Comparison of ENCODE assay signal across 16 mouse cellular contexts in genomic region chr2:32061722-32062505, GRCm38 (mm10). TPM values are rescaled to one million over a fixed set of nuclear protein-coding genes. Genes with fewer than 3 reads are reported as not detected.
DNase-seq lines count a peak whose midpoint lies in the region; ATAC-seq and TF ChIP-seq lines count a peak whose summit lies in the region.
"Had no signal": no experiment of that assay in that cellular context is flagged by ENCODE, and none has a peak within 500 bp of the region (broad histone marks: within the 10 kb centered on the region; RNA-seq: fewer than 3 reads in every experiment).

No protein-coding gene starts in this region.

- 0 out of 2 replicates have a peak, but pooled peaks cover 3% of the 10 kb centered on the region for H3K36me3 ChIP-seq in heart, postnatal 0 days (replicated peaks; ENCODE audit: control insufficient read depth, insufficient read depth, low read length)
- 0 out of 2 replicates have a peak, but pooled peaks cover 3% of the 10 kb centered on the region for H3K36me3 ChIP-seq in liver, embryonic 16.5 days (ENCODE audit: control insufficient read depth, insufficient read depth)
- no peaks in the 10 kb centered on the region for H3K36me3 ChIP-seq in midbrain, embryonic 11.5 days (ENCODE audit: control insufficient read depth, insufficient read depth, low read length)
- H3K36me3 ChIP-seq in forebrain, embryonic 10.5 days (replicated peaks) = no peaks in the 10 kb centered on the region
- H3K36me3 ChIP-seq: lung, embryonic 15.5 days; midbrain, embryonic 12.5 days; neural tube, embryonic 13.5 days had no signal

- peaks cover 64% of the 10 kb centered on the region for H3K4me1 ChIP-seq in heart, postnatal 0 days (ENCODE audit: control insufficient read depth, insufficient read depth)
- H3K4me1 ChIP-seq in bone marrow, adult 2 months (ENCODE audit: control insufficient read depth, insufficient read depth, low read length) = peaks cover 12% of the 10 kb centered on the region
- H3K4me1 ChIP-seq in liver, embryonic 16.5 days (ENCODE audit: control insufficient read depth, low read depth, low read length) = peaks cover 46% of the 10 kb centered on the region
- no peaks in the 10 kb centered on the region for H3K4me1 ChIP-seq in midbrain, embryonic 11.5 days (ENCODE audit: control insufficient read depth, insufficient read depth, low read length)
- peaks cover 20% of the 10 kb centered on the region; the same call in 1 of the 2 replicates for H3K4me1 ChIP-seq in forebrain, embryonic 10.5 days
- H3K4me1 ChIP-seq: lung, embryonic 15.5 days; midbrain, embryonic 12.5 days had no signal

- H3K27me3 ChIP-seq in heart, postnatal 0 days (ENCODE audit: control insufficient read depth, insufficient read depth, low read length) = no peaks in the 10 kb centered on the region
- no peaks in the 10 kb centered on the region for H3K27me3 ChIP-seq in liver, embryonic 16.5 days (ENCODE audit: control insufficient read depth, insufficient read depth, low read depth, low read length)
- H3K27me3 ChIP-seq in midbrain, embryonic 11.5 days (ENCODE audit: control insufficient read depth, insufficient read depth, low read length) = peaks cover 7% of the 10 kb centered on the region
- 0 out of 2 replicates have a peak, but pooled peaks cover 1% of the 10 kb centered on the region for H3K27me3 ChIP-seq in forebrain, embryonic 10.5 days (ENCODE audit: poor library complexity, severe bottlenecking)
- H3K27me3 ChIP-seq: lung, embryonic 15.5 days; neural tube, embryonic 13.5 days had no signal

- DNase-seq in heart, postnatal 0 days (ENCODE audit: low spot score) = no peak
- DNase-seq in heart, adult 18-20 months = no peak
- peak; percentile 81 for DNase-seq in thymus, postnatal 25 days
- no peak for DNase-seq in right cerebral cortex, postnatal 4 days
- no peak for DNase-seq in midbrain, embryonic 11.5 days (ENCODE audit: low spot score, missing footprints)
- no peak for DNase-seq in forebrain, embryonic 10.5 days (ENCODE audit: extremely low spot score, low spot score)
- DNase-seq: adrenal gland, adult 8-10 months; cerebellum, postnatal 25 days; heart, adult 2 months; spleen, adult 18-20 months had no signal

- TF ChIP-seq CTCF in heart, postnatal 0 days (IDR thresholded peaks at IDR 0.05; ENCODE audit: low read depth) = no peak
- TF ChIP-seq CTCF in bone marrow, adult 2 months (IDR thresholded peaks at IDR 0.05; ENCODE audit: control insufficient read depth, insufficient read depth, low read length) = no peak

- 51% methylated on average over 12 of the region's 12 CpGs for WGBS in heart, postnatal 0 days
- WGBS in bone marrow, adult 2 months = 26% methylated on average over 12 of the region's 12 CpGs
- WGBS in liver, embryonic 16.5 days (ENCODE audit: insufficient replicate concordance) = 23% methylated on average over 12 of the region's 12 CpGs
- WGBS in midbrain, embryonic 11.5 days = 80% methylated on average over 12 of the region's 12 CpGs
- 81% methylated on average over 12 of the region's 12 CpGs for WGBS in forebrain, embryonic 10.5 days

- no peak for ATAC-seq in heart, postnatal 0 days (ENCODE audit: insufficient read depth, low read depth)
- peak; percentile 80 for ATAC-seq in liver, embryonic 16.5 days (ENCODE audit: low read depth)
- ATAC-seq in midbrain, embryonic 11.5 days (ENCODE audit: low FRiP score) = no peak

- H3K4me3 ChIP-seq in heart, postnatal 0 days (ENCODE audit: low read depth, low read length) = no peak overlapping the region
- H3K4me3 ChIP-seq in bone marrow, adult 2 months (replicated peaks; ENCODE audit: control insufficient read depth, low read depth, low read length) = no peak overlapping the region
- no peak overlapping the region for H3K4me3 ChIP-seq in liver, embryonic 16.5 days (ENCODE audit: low read depth, low read length)
- H3K4me3 ChIP-seq in midbrain, embryonic 11.5 days (ENCODE audit: low read depth, low read length) = no peak overlapping the region
- no peak overlapping the region for H3K4me3 ChIP-seq in forebrain, embryonic 10.5 days
- H3K4me3 ChIP-seq: heart, adult 2 months; lung, embryonic 15.5 days; midbrain, embryonic 12.5 days; neural tube, embryonic 13.5 days had no signal

- H3K9me3 ChIP-seq in heart, postnatal 0 days (replicated peaks; ENCODE audit: control insufficient read depth, low read length) = no peaks in the 10 kb centered on the region
- no peaks in the 10 kb centered on the region for H3K9me3 ChIP-seq in liver, embryonic 16.5 days (replicated peaks; ENCODE audit: control insufficient read depth, low read length)
- no peaks in the 10 kb centered on the region for H3K9me3 ChIP-seq in midbrain, embryonic 11.5 days (ENCODE audit: control insufficient read depth, low read length)
- H3K9me3 ChIP-seq in forebrain, embryonic 10.5 days = no peaks in the 10 kb centered on the region
- H3K9me3 ChIP-seq: lung, embryonic 15.5 days; midbrain, embryonic 12.5 days; neural tube, embryonic 13.5 days had no signal

- peak overlapping the region; percentile 94; the same call in 1 of the 2 replicates for H3K27ac ChIP-seq in heart, postnatal 0 days (ENCODE audit: low read depth)
- peak overlapping the region; percentile 68 for H3K27ac ChIP-seq in bone marrow, adult 2 months (ENCODE audit: control insufficient read depth, insufficient read depth, low read depth, low read length, poor library complexity)
- peak overlapping the region; percentile 83 for H3K27ac ChIP-seq in liver, embryonic 16.5 days (ENCODE audit: low read length)
- no peak overlapping the region for H3K27ac ChIP-seq in midbrain, embryonic 11.5 days (ENCODE audit: low read depth, low read length)
- no peak overlapping the region for H3K27ac ChIP-seq in forebrain, embryonic 10.5 days
- H3K27ac ChIP-seq: heart, adult 2 months; lung, embryonic 15.5 days; midbrain, embryonic 12.5 days; neural tube, embryonic 13.5 days had no signal

- TF ChIP-seq EP300 in heart, postnatal 0 days (IDR thresholded peaks at IDR 0.05; ENCODE audit: low read depth) = no peak

- H3K4me2 ChIP-seq in heart, postnatal 0 days (ENCODE audit: low read depth, low read length) = no peak overlapping the region
- peak overlapping the region; percentile 45 for H3K4me2 ChIP-seq in liver, embryonic 16.5 days (ENCODE audit: low read depth, low read length)
- no peak overlapping the region for H3K4me2 ChIP-seq in midbrain, embryonic 11.5 days
- H3K4me2 ChIP-seq: lung, embryonic 15.5 days; midbrain, embryonic 12.5 days; neural tube, embryonic 13.5 days had no signal

- TF ChIP-seq POLR2A in bone marrow, adult 2 months (IDR thresholded peaks at IDR 0.05; ENCODE audit: borderline replicate concordance, control insufficient read depth, low read depth, low read length) = no peak

- H3K9ac ChIP-seq in heart, postnatal 0 days (replicated peaks; ENCODE audit: low read depth, low read length) = no peak overlapping the region
- H3K9ac ChIP-seq in liver, embryonic 16.5 days (ENCODE audit: low read depth, low read length) = peak overlapping the region; percentile 37
- no peak overlapping the region for H3K9ac ChIP-seq in midbrain, embryonic 11.5 days (ENCODE audit: low read length)
- H3K9ac ChIP-seq: lung, embryonic 15.5 days; midbrain, embryonic 12.5 days; neural tube, embryonic 13.5 days had no signal

RNA-seq across cellular contexts. Expression of gene Fam78a, which starts 22.7 kb away (rescaled TPM):
- 28.7 and 34.9 TPM in 2 replicates for total RNA-seq in heart, postnatal 0 days (2014; rRNA removed; ENCODE audit: low replicate concordance)
- 14.6 and 18.0 TPM in 2 replicates for polyA plus RNA-seq in heart, postnatal 0 days (2015; fragmentation: Nextera tagmentation; extraction: Ambion mirVana)
- 10 to 100 TPM; 15.0 to 23.0 TPM for total RNA-seq in heart, adult 18-20 months (2021)
- polyA plus RNA-seq in bone marrow, adult 2 months (2011; ENCODE audit: insufficient read depth, insufficient read length, low replicate concordance, missing spikeins) = 11.4 and 12.5 TPM in 2 replicates
- 6.5 and 7.0 TPM in 2 replicates for polyA plus RNA-seq in liver, embryonic 16.5 days (2015; fragmentation: Nextera tagmentation; extraction: Ambion mirVana)
- 0.60 and 1.3 TPM in 2 replicates for polyA plus RNA-seq in midbrain, embryonic 11.5 days (2014; fragmentation: Nextera tagmentation; extraction: Ambion mirVana)
- 1.3 and 1.5 TPM in 2 replicates for polyA plus RNA-seq in forebrain, embryonic 10.5 days (2016; fragmentation: Nextera tagmentation; extraction: Ambion mirVana)

RNA-seq across cellular contexts. Expression of gene Plpp7, which starts 33.4 kb away (rescaled TPM):
- 30.7 and 56.3 TPM in 2 replicates for total RNA-seq in heart, postnatal 0 days (2014; rRNA removed; ENCODE audit: low replicate concordance)
- polyA plus RNA-seq in heart, postnatal 0 days (2015; fragmentation: Nextera tagmentation; extraction: Ambion mirVana) = 23.4 and 24.0 TPM in 2 replicates
- 10 to 100 TPM; 27.3 to 38.3 TPM for total RNA-seq in heart, adult 18-20 months (2021)
- polyA plus RNA-seq in bone marrow, adult 2 months (2011; ENCODE audit: insufficient read depth, insufficient read length, low replicate concordance, missing spikeins) = not detected in 2 replicates
- polyA plus RNA-seq in liver, embryonic 16.5 days (2015; fragmentation: Nextera tagmentation; extraction: Ambion mirVana) = 1.4 and 2.1 TPM in 2 replicates
- polyA plus RNA-seq in midbrain, embryonic 11.5 days (2014; fragmentation: Nextera tagmentation; extraction: Ambion mirVana) = 5.9 and 7.3 TPM in 2 replicates
- polyA plus RNA-seq in forebrain, embryonic 10.5 days (2016; fragmentation: Nextera tagmentation; extraction: Ambion mirVana) = 4.8 and 5.3 TPM in 2 replicates
- polyA plus RNA-seq: inflammation-experienced regulatory T-cells, adult 6 months had no signal

Comparison
In these comparisons a context has a peak if more than half of its experiments do, and no peak if none do; other contexts are left out.
1. H3K27ac ChIP-seq: peak in heart, postnatal 0 days (single experiment), bone marrow, adult 2 months (single experiment) and liver, embryonic 16.5 days (single experiment); none in midbrain, embryonic 11.5 days (single experiment) and forebrain, embryonic 10.5 days (single experiment).